Mouse (Mus musculus) kidney, postnatal 14 days (tissue): ENCODE data around the gene Tmem41a.
"Not testable (repeated sequence)": the region's sequence is repeated elsewhere in the genome, so short reads cannot be mapped to it uniquely, and the experiment has no call there.

Experiments used
- DNase-seq: peaks from one replicate; pipeline ENCODE4 v3.0.0; 2022; ENCODE audit warnings: mixed read lengths

Tmem41a gene

GRCm38 (mm10) chr16:21946761-21947715, at the start of gene Tmem41a:
TSS of gene Tmem41a (minus strand) at chr16:21947552.
- peak; percentile 94 for DNase-seq

GRCm38 (mm10) chr16:21996402-21996801, 49.0 kb upstream of the Tmem41a start:
- no peak for DNase-seq

DNA sequence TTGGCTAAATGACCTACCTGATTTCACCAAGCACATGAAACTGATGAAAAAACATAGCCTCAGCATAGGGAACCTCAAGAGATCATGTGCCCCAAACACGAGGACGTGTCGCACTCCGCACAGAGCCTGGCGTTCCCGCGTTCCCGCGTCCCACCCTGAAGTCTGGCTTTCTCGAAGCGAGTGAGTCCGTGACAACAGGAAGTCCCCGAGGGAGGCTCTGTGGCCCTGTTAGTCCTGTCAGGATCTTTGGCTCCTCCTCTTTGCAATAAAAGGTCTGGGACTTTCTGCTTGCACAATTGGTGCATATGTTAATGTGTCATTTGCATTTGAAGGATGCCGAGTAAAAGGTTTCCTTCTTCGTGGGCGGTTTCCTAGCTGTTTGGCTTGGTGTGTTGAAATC, 48.0 kb upstream of the Tmem41a start, which contains the start of gene Liph:
Gene Liph, minus strand, starts transcription at position 360 of the 400 bp plus-strand sequence.
- DNase-seq = peak; percentile 32

- DNase-seq = no peak
These were observed 44.4 kb upstream of the Tmem41a start for GRCm38 (mm10) chr16:21991774-21992173.

- DNase-seq = not testable (repeated sequence)
These were observed 43.5 kb upstream of the Tmem41a start for GRCm38 (mm10) chr16:21990893-21991292.

DNA sequence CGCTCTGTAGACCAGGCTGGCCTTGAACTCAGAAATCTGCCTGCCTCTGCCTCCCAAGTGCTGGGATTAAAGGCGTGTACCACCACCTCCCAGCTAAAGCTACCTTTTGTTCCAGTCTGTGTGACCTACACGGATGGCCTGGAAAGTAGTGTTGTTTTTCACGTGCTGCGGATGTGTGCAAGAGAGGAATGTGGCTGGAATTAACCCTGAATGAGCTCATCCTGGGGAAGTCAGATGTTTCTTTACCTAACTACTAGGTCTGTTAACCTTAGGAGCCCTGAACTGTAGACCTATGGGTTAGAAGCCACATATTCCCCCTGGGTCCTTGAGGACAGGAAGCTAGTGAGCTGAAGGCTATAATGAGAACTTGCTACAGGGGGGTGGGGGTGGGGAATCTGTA, 40.6 kb upstream of the Tmem41a start:
- no peak for DNase-seq

DNA sequence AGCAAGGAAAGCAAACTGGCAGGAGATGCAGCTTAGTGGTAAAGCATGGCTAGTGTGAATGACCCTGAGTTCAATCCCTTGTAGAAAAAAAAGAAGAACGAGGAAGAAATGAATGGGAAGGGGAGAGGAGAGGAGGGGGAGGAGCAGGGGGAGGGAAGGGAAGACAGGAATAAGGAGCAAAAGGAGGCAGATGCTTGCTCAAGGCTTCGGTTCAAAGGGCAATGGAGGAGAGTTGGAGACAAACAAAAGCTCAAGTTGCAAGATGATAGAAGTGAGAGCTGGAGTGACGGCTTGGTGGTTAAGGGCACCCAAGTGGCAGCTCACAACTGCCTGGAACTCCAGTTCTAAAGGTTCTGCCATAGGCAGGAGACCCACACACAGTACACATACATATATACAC, 38.8 kb upstream of the Tmem41a start:
- no peak for DNase-seq

- DNase-seq = no peak
These were observed 36.7 kb upstream of the Tmem41a start for GRCm38 (mm10) chr16:21984091-21984490.

DNA sequence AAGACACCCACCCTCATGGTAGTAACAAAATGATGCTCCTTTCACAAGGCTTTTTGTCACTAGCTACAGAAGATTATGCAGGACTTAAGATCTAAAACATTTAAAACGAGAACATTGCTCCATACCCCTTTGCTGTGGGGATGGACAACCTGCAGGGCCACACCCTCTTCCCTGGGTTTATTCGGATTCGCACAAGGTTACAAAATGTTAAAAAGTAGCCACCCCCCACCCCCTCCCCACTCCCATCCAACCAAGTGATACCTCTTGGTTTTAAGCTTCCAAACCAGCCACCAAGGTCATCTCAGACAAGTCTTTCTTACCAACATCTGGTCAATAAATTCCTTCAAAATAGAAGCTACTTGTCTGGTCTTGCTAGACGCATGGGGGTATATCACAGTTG, 36.2 kb upstream of the Tmem41a start:
- DNase-seq = no peak

- no peak for DNase-seq
These were observed 35.8 kb upstream of the Tmem41a start for GRCm38 (mm10) chr16:21983146-21983545.

GRCm38 (mm10) chr16:21977347-21977746, 30.0 kb upstream of the Tmem41a start:
- no peak for DNase-seq

DNA sequence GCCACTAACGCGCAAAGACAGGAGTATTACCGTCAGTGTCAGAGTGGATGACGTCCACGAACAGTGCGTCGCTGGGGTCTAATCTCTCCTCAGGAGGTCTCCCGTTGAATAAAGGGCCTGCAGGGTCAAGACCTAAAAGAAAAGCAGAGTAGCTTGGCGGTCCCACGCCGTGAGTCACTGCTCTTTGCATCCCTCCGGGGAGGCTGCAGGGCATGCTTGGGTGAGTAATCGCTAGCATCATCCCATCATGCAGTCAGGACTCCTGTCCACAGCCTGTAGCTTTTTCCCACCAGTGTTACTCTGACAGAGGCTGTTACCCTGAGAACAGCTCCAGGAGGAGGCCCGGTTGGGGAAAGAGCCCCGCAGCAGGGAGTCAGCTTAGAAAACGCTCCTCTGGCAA, 28.9 kb upstream of the Tmem41a start:
- DNase-seq = no peak

DNA sequence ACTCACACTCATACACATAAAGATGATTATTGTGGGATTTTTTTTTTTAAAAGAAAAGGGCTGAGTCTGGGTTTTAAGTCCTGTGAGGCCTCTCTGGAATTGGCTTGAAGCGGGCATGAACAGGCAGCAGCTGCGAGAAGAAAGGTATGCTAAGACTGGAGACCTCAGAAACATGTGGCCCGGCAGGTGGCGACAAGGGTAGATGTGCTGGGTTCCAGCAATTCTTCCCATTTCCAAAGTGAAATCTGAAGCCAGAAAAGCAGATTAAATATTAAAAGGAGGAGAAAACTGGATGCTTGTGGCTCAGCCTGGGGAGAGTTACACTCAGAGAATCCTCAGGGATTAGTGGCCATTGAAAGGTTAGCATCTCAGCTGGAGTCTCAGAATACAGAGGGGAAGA, 24.1 kb upstream of the Tmem41a start:
- DNase-seq = no peak

DNA sequence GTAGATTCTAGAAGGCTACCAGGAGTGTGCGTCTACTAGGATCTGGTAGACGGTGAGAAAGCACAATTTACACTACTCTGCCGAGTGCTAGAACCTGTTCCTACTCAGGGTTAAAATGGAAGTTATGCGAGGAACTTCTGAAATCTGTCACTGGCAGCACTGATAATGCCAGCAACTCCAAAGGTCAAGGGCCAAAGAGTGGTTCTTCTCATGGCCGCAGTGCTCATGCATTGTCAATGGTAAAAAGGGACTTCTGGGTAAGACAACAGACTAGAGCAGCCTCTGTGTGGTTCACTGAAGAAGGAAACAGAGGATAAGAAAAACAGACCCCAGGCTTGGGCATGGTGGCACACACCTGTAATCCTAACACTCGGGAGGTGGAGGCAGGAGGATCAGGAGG, 23.2 kb upstream of the Tmem41a start:
- no peak for DNase-seq

DNA sequence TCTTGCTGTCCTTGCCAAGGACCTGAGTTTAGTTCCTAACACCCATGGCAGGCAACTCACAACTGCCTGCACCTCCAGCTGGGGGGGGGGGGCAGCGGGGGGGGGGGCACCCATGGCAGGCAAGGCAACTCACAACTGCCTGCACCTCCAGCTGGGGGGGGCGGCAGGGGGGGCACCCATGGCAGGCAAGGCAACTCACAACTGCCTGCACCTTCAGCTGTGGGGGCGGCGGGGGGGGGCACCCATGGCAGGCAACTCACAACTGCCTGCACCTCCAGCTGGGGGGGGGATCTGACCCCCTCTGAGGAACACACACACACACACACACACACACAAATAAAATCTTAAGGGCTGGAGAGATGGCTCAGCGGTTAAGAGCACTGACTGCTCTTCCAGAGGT, 22.5 kb upstream of the Tmem41a start:
- DNase-seq = no peak

DNA sequence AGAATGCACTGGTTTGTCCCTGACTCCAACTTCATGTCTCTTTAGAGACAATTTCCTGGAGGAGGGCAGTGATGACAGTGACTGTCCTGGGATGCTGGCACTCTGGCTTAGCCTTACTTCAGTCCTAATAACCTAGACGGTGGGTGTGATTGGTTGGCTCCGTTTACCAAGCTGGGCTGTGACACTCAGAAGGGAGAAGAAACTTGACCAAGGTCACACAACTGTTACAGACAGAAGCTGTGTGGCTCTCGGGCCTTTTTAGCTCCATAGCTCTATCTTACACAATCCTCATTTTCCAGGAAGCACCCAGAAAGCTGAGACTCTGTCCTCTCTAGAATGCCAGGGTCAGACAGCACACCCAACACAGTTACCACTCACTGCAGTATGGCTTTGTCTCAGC, 18.2 kb upstream of the Tmem41a start:
- no peak for DNase-seq

GRCm38 (mm10) chr16:21955591-21955990, 8.2 kb upstream of the Tmem41a start:
- no peak for DNase-seq

DNA sequence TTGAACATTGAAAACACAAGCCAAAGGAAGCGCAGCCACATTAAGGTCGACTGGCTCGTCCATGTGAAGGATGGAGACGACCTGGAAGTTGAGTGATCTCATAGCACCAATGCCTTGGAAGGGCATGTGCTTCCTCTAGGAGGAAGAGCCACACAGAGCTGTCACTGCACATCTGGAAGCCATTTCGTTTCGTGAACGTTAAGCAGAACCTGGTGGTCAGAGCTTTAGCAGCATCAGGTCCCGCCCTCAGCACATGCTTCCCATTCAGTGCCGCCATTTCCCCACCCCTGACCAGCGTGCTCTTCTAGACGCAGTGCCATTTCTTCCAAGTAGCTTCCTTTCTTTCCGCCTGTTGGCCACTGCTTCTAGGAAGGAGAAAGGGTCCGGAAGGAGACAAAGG, 18.9 kb downstream of the Tmem41a start:
- no peak for DNase-seq

- DNase-seq = no peak
These were observed 30.7 kb downstream of the Tmem41a start for GRCm38 (mm10) chr16:21916681-21917080.

DNA sequence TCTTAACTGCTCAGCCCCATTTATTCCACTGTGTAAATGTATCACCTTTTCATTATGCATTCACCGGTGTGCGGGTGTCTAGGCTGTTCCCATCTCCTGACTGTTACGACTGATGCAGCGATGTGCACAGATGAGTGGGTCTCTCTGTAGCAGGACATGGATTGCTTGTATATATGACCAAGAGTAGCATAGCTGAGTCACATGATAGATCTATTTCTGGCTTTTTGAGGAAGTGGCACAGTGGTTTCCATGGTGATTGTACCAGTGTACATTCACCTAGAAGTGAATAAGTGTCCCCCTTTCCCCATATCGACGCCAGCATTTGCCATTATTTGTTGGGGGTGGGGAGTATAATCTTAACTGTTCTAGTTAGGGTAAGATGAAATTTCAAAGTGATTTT, 34.0 kb downstream of the Tmem41a start:
- DNase-seq = no peak

GRCm38 (mm10) chr16:21908906-21909305, 38.4 kb downstream of the Tmem41a start:
- not testable (repeated sequence) for DNase-seq

GRCm38 (mm10) chr16:21906902-21907301, 40.5 kb downstream of the Tmem41a start:
- no peak for DNase-seq

GRCm38 (mm10) chr16:21905996-21906395, 41.4 kb downstream of the Tmem41a start:
- DNase-seq = no peak

- DNase-seq = no peak
These were observed 42.7 kb downstream of the Tmem41a start for GRCm38 (mm10) chr16:21904636-21905035.

- DNase-seq = no peak
These were observed 46.1 kb downstream of the Tmem41a start for GRCm38 (mm10) chr16:21901286-21901685.
